Mouse (Mus musculus) layer of hippocampus, adult 8-10 months (tissue): ENCODE results near the gene Chrdl2. TPM values are rescaled to one million over a fixed set of nuclear protein-coding genes. Genes with fewer than 3 reads are reported as not detected.
"Not testable (repeated sequence)": the region's sequence is repeated elsewhere in the genome, so short reads cannot be mapped to it uniquely, and the experiment has no call there.

Experiments
- DNase-seq, 2 experiments: peaks; one replicate each; pipeline ENCODE4 v3.0.0; 2022; ENCODE audit warnings: low spot score in 2 of 2
- total RNA-seq, 4 experiments: library from RNA; stranded (reverse); gene quantifications; 2 replicates each; pipeline ENCODE4 v1.2.4; 2022

The Chrdl2 gene
- under 1 TPM in 2 of 4 experiments, not detected in 2; 0.58 to 0.66 TPM for total RNA-seq

- no peak for DNase-seq
Measured at GRCm38 (mm10) chr7:100005790-100006189, at the start of gene Chrdl2. Gene Chrdl2 (plus strand): TSS chr7:100006172.

GRCm38 (mm10) chr7:99957226-99957965, 48.6 kb upstream of the Chrdl2 start:
- no peak for DNase-seq

- DNase-seq: not testable (repeated sequence)
Measured at GRCm38 (mm10) chr7:99960571-99960970, 45.4 kb upstream of the Chrdl2 start.

GRCm38 (mm10) chr7:99961518-99961917, 44.5 kb upstream of the Chrdl2 start:
- no peak for DNase-seq

GRCm38 (mm10) chr7:99962536-99963236, 43.3 kb upstream of the Chrdl2 start:
- no peak for DNase-seq

- DNase-seq: no peak
Measured at GRCm38 (mm10) chr7:99963237-99963860, 42.6 kb upstream of the Chrdl2 start.

- DNase-seq: peak in 1 of 2 experiments; percentile 45
Measured at GRCm38 (mm10) chr7:99965020-99965841, 40.7 kb upstream of the Chrdl2 start.

- DNase-seq: no peak
Measured at GRCm38 (mm10) chr7:99966011-99966721, 39.8 kb upstream of the Chrdl2 start.

- no peak for DNase-seq
Measured at GRCm38 (mm10) chr7:99969151-99969550, 36.8 kb upstream of the Chrdl2 start.

- no peak for DNase-seq
Measured at GRCm38 (mm10) chr7:99971926-99972325, 34.0 kb upstream of the Chrdl2 start.

GRCm38 (mm10) chr7:99972912-99973311, 33.1 kb upstream of the Chrdl2 start:
- DNase-seq: not testable (repeated sequence)

GRCm38 (mm10) chr7:99974208-99974970, 31.6 kb upstream of the Chrdl2 start:
- no peak for DNase-seq

GRCm38 (mm10) chr7:99975819-99976575, 30.0 kb upstream of the Chrdl2 start:
- DNase-seq: no peak

GRCm38 (mm10) chr7:99978041-99978440, 27.9 kb upstream of the Chrdl2 start:
- DNase-seq: no peak

GRCm38 (mm10) chr7:99979081-99979480, 26.9 kb upstream of the Chrdl2 start:
- no peak for DNase-seq

- DNase-seq: peak in 1 of 2 experiments; percentile 30
Measured at GRCm38 (mm10) chr7:99979546-99980131, 26.3 kb upstream of the Chrdl2 start.

- DNase-seq: peak; percentile 88 to 91
Measured at GRCm38 (mm10) chr7:99980132-99980591, 25.8 kb upstream of the Chrdl2 start, which contains the start of gene Rnf169. Gene Rnf169 (minus strand): TSS chr7:99980448.

- no peak for DNase-seq
Measured at GRCm38 (mm10) chr7:99981311-99981710, 24.7 kb upstream of the Chrdl2 start.
